Comparison of ENCODE assay signal across 8 mouse cellular contexts in genomic region chr5:137671443-137672240, GRCm38 (mm10). TPM values are rescaled to one million over a fixed set of nuclear protein-coding genes. Genes with fewer than 3 reads are reported as not detected.
DNase-seq lines count a peak whose midpoint lies in the region; ATAC-seq and TF ChIP-seq lines count a peak whose summit lies in the region.

No protein-coding gene starts in this region.

- intact Hi-C loops in left cerebral cortex, postnatal 14 days (cut with DNase I): no loop called here

- H3K36me3 ChIP-seq in spleen, adult 2 months (ENCODE audit: control insufficient read depth, insufficient read depth, low read length): peaks cover 3% of the 10 kb centered on the region
- peaks cover 26% of the 10 kb centered on the region for H3K36me3 ChIP-seq in embryonic facial prominence, embryonic 10.5 days (replicated peaks)
- H3K36me3 ChIP-seq in heart, postnatal 0 days (replicated peaks; ENCODE audit: control insufficient read depth, insufficient read depth, low read length): peaks cover 9% of the 10 kb centered on the region
- H3K36me3 ChIP-seq in megakaryocyte, embryonic 14.5 days (replicated peaks; ENCODE audit: low read length): peaks cover 67% of the 10 kb centered on the region

- WGBS in spleen, adult 2 months: 17% methylated on average over 9 of the region's 9 CpGs
- 40% methylated on average over 9 of the region's 9 CpGs for WGBS in embryonic facial prominence, embryonic 10.5 days
- 11% methylated on average over 9 of the region's 9 CpGs for WGBS in heart, postnatal 0 days

- peak overlapping the region; percentile 32 for H3K9ac ChIP-seq in heart, postnatal 0 days (replicated peaks; ENCODE audit: low read depth, low read length)

- H3K27ac ChIP-seq in spleen, adult 2 months (ENCODE audit: insufficient read depth, low read length): peak overlapping the region; percentile 17
- peak overlapping the region; percentile 67 for H3K27ac ChIP-seq in embryonic facial prominence, embryonic 10.5 days (replicated peaks)
- H3K27ac ChIP-seq in heart, postnatal 0 days (ENCODE audit: low read depth): peak overlapping the region; percentile 96

- TF ChIP-seq CTCF in spleen, adult 2 months (IDR thresholded peaks at IDR 0.05; ENCODE audit: extremely low read depth, insufficient read depth, insufficient read length, insufficient replicate concordance): no peak
- no peak for TF ChIP-seq CTCF in heart, postnatal 0 days (IDR thresholded peaks at IDR 0.05; ENCODE audit: low read depth)

- DNase-seq in spleen, adult 2 months (ENCODE audit: low read depth in 1 of 2, low spot score in 2 of 2): no peak
- DNase-seq in spleen, postnatal 10 days (ENCODE audit: low spot score in 2 of 2): no peak
- peak; percentile 31 for DNase-seq in embryonic facial prominence, embryonic 10.5 days (ENCODE audit: low spot score)
- peak; percentile 89 for DNase-seq in heart, postnatal 0 days (ENCODE audit: low spot score)
- peak; percentile 39 to 72 for DNase-seq in left cerebral cortex, postnatal 14 days (ENCODE audit: low spot score in 2 of 2)
- no peak for DNase-seq in thymus, postnatal 10 days (ENCODE audit: low spot score in 2 of 2)

- no peaks in the 10 kb centered on the region for H3K9me3 ChIP-seq in embryonic facial prominence, embryonic 10.5 days
- H3K9me3 ChIP-seq in heart, postnatal 0 days (replicated peaks; ENCODE audit: control insufficient read depth, low read length): no peaks in the 10 kb centered on the region
- H3K9me3 ChIP-seq in megakaryocyte, embryonic 14.5 days: no peaks in the 10 kb centered on the region

- peak; percentile 86; the same call in 1 of the 2 replicates for TF ChIP-seq EP300 in heart, postnatal 0 days (IDR thresholded peaks at IDR 0.05; ENCODE audit: low read depth)

- peaks cover 7% of the 10 kb centered on the region for H3K4me1 ChIP-seq in spleen, adult 2 months (ENCODE audit: control insufficient read depth, insufficient read depth, insufficient read length)
- H3K4me1 ChIP-seq in embryonic facial prominence, embryonic 10.5 days: peaks cover 24% of the 10 kb centered on the region
- peaks cover 15% of the 10 kb centered on the region for H3K4me1 ChIP-seq in heart, postnatal 0 days (ENCODE audit: control insufficient read depth, insufficient read depth)
- peaks cover 69% of the 10 kb centered on the region for H3K4me1 ChIP-seq in megakaryocyte, embryonic 14.5 days

- H3K4me2 ChIP-seq in heart, postnatal 0 days (ENCODE audit: low read depth, low read length): peak overlapping the region; percentile 32; the same call in 1 of the 2 replicates

- no peak for TF ChIP-seq POLR2A in spleen, adult 2 months (IDR thresholded peaks at IDR 0.05; ENCODE audit: low read depth, low read length)

- H3K27me3 ChIP-seq in spleen, adult 2 months (ENCODE audit: control insufficient read depth, insufficient read depth, low read length): no peaks in the 10 kb centered on the region
- H3K27me3 ChIP-seq in embryonic facial prominence, embryonic 10.5 days (replicated peaks; ENCODE audit: low read depth, poor library complexity, severe bottlenecking): no peaks in the 10 kb centered on the region
- H3K27me3 ChIP-seq in heart, postnatal 0 days (ENCODE audit: control insufficient read depth, insufficient read depth, low read length): no peaks in the 10 kb centered on the region
- no peaks in the 10 kb centered on the region for H3K27me3 ChIP-seq in megakaryocyte, embryonic 14.5 days (replicated peaks)

- H3K4me3 ChIP-seq in spleen, adult 2 months (ENCODE audit: extremely low read depth, insufficient read depth, insufficient read length): no peak overlapping the region
- H3K4me3 ChIP-seq in embryonic facial prominence, embryonic 10.5 days: no peak overlapping the region
- no peak overlapping the region for H3K4me3 ChIP-seq in heart, postnatal 0 days (ENCODE audit: low read depth, low read length)
- H3K4me3 ChIP-seq in megakaryocyte, embryonic 14.5 days (replicated peaks): peak overlapping the region; percentile 87

- peak; percentile 90 for ATAC-seq in heart, postnatal 0 days (ENCODE audit: insufficient read depth, low read depth)
- no peak for ATAC-seq in inflammation-experienced regulatory T-cells, adult 6 months

RNA-seq across cellular contexts. Expression of gene Agfg2, which starts 12.9 kb away (rescaled TPM):
- polyA plus RNA-seq in spleen, adult 2 months (2012; rRNA removed): 16.5 and 23.3 TPM in 2 replicates
- polyA plus RNA-seq in embryonic facial prominence, embryonic 10.5 days (2016; fragmentation: Nextera tagmentation; extraction: Ambion mirVana): 21.3 and 23.0 TPM in 2 replicates
- total RNA-seq in heart, postnatal 0 days (2014; rRNA removed; ENCODE audit: low replicate concordance): 27.0 and 28.8 TPM in 2 replicates
- 14.3 and 15.5 TPM in 2 replicates for polyA plus RNA-seq in heart, postnatal 0 days (2015; fragmentation: Nextera tagmentation; extraction: Ambion mirVana)
- 10 to 100 TPM; 38.7 to 40.8 TPM for total RNA-seq in left cerebral cortex, postnatal 14 days (2021)
- 58.4 and 131 TPM in 2 replicates for polyA plus RNA-seq in megakaryocyte, embryonic 14.5 days (2012; ENCODE audit: insufficient read depth, low replicate concordance)
- polyA plus RNA-seq in inflammation-experienced regulatory T-cells, adult 6 months (2017; shearing (Covaris generic)): 10 to 100 TPM; 16.1 to 21.7 (median 16.4) TPM

RNA-seq across cellular contexts. Expression of gene Irs3, which starts 26.1 kb away (rescaled TPM):
- polyA plus RNA-seq in spleen, adult 2 months (2012; rRNA removed): 0.79 and 1.0 TPM in 2 replicates
- polyA plus RNA-seq in embryonic facial prominence, embryonic 10.5 days (2016; fragmentation: Nextera tagmentation; extraction: Ambion mirVana): 0.16 and 0.34 TPM in 2 replicates
- total RNA-seq in heart, postnatal 0 days (2014; rRNA removed; ENCODE audit: low replicate concordance): 7.6 TPM in 1 of 2 replicates, not detected in the other
- 0.08 and 0.23 TPM in 2 replicates for polyA plus RNA-seq in heart, postnatal 0 days (2015; fragmentation: Nextera tagmentation; extraction: Ambion mirVana)
- total RNA-seq in left cerebral cortex, postnatal 14 days (2021): under 1 TPM in 1 of 2 experiments, not detected in 1; 0.27 TPM
- 0.95 TPM in 1 of 2 replicates, not detected in the other for polyA plus RNA-seq in megakaryocyte, embryonic 14.5 days (2012; ENCODE audit: insufficient read depth, low replicate concordance)
- polyA plus RNA-seq in inflammation-experienced regulatory T-cells, adult 6 months (2017; shearing (Covaris generic)): not detected

RNA-seq across cellular contexts. Expression of gene Sap25, which starts 30.5 kb away (rescaled TPM):
- 328 and 407 TPM in 2 replicates for polyA plus RNA-seq in spleen, adult 2 months (2012; rRNA removed)
- polyA plus RNA-seq in embryonic facial prominence, embryonic 10.5 days (2016; fragmentation: Nextera tagmentation; extraction: Ambion mirVana): 9.0 and 9.2 TPM in 2 replicates
- 10.4 TPM in 1 of 2 replicates, not detected in the other for total RNA-seq in heart, postnatal 0 days (2014; rRNA removed; ENCODE audit: low replicate concordance)
- 1.5 and 2.8 TPM in 2 replicates for polyA plus RNA-seq in heart, postnatal 0 days (2015; fragmentation: Nextera tagmentation; extraction: Ambion mirVana)
- 1 to 10 TPM; 1.7 to 4.7 TPM for total RNA-seq in left cerebral cortex, postnatal 14 days (2021)
- polyA plus RNA-seq in megakaryocyte, embryonic 14.5 days (2012; ENCODE audit: insufficient read depth, low replicate concordance): 62.2 and 72.5 TPM in 2 replicates
- polyA plus RNA-seq in inflammation-experienced regulatory T-cells, adult 6 months (2017; shearing (Covaris generic)): 10 to 100 TPM; 18.2 to 49.8 (median 44.0) TPM

RNA-seq across cellular contexts. Expression of gene Gm20605, which starts 42.7 kb away (rescaled TPM):
- polyA plus RNA-seq in spleen, adult 2 months (2012; rRNA removed): 69.4 and 70.9 TPM in 2 replicates
- 14.2 and 14.6 TPM in 2 replicates for polyA plus RNA-seq in embryonic facial prominence, embryonic 10.5 days (2016; fragmentation: Nextera tagmentation; extraction: Ambion mirVana)
- 1.6 and 5.3 TPM in 2 replicates for total RNA-seq in heart, postnatal 0 days (2014; rRNA removed; ENCODE audit: low replicate concordance)
- 1.8 and 2.5 TPM in 2 replicates for polyA plus RNA-seq in heart, postnatal 0 days (2015; fragmentation: Nextera tagmentation; extraction: Ambion mirVana)
- total RNA-seq in left cerebral cortex, postnatal 14 days (2021): 10 to 100 TPM in 1 of 2 experiments, 1 to 10 TPM in 1; 8.8 to 10.6 TPM
- 5.6 and 30.5 TPM in 2 replicates for polyA plus RNA-seq in megakaryocyte, embryonic 14.5 days (2012; ENCODE audit: insufficient read depth, low replicate concordance)
- polyA plus RNA-seq in inflammation-experienced regulatory T-cells, adult 6 months (2017; shearing (Covaris generic)): 10 to 100 TPM in 2 of 3 experiments, 1 to 10 TPM in 1; 8.6 to 14.1 (median 13.3) TPM

RNA-seq across cellular contexts. Expression of gene Lrch4, which starts 42.7 kb away (rescaled TPM):
- 249 and 293 TPM in 2 replicates for polyA plus RNA-seq in spleen, adult 2 months (2012; rRNA removed)
- 36.7 and 46.5 TPM in 2 replicates for polyA plus RNA-seq in embryonic facial prominence, embryonic 10.5 days (2016; fragmentation: Nextera tagmentation; extraction: Ambion mirVana)
- total RNA-seq in heart, postnatal 0 days (2014; rRNA removed; ENCODE audit: low replicate concordance): 12.7 and 19.7 TPM in 2 replicates
- 15.9 and 17.8 TPM in 2 replicates for polyA plus RNA-seq in heart, postnatal 0 days (2015; fragmentation: Nextera tagmentation; extraction: Ambion mirVana)
- total RNA-seq in left cerebral cortex, postnatal 14 days (2021): 10 to 100 TPM in 1 of 2 experiments, 1 to 10 TPM in 1; 7.1 to 13.7 TPM
- 138 and 187 TPM in 2 replicates for polyA plus RNA-seq in megakaryocyte, embryonic 14.5 days (2012; ENCODE audit: insufficient read depth, low replicate concordance)
- polyA plus RNA-seq in inflammation-experienced regulatory T-cells, adult 6 months (2017; shearing (Covaris generic)): 10 to 100 TPM; 57.9 to 66.2 (median 65.6) TPM

Comparison
In these comparisons a context has a peak if more than half of its experiments do, and no peak if none do; other contexts are left out.
1. DNase-seq: peak in embryonic facial prominence, embryonic 10.5 days (single experiment), heart, postnatal 0 days (single experiment) and left cerebral cortex, postnatal 14 days (2 of 2); none in spleen, adult 2 months (0 of 2), spleen, postnatal 10 days (0 of 2) and thymus, postnatal 10 days (0 of 2).
2. H3K27ac ChIP-seq: peak in every context shown above with its lines; median percentile 96 in heart, postnatal 0 days; 67 in embryonic facial prominence, embryonic 10.5 days; 17 in spleen, adult 2 months.